Mouse (Mus musculus): ENCODE measurements around the gene Yif1b. TPM values are rescaled to one million over a fixed set of nuclear protein-coding genes. Genes with fewer than 3 reads are reported as not detected.

Gene Yif1b
- polyA plus RNA-seq, 1 experiment from 2014 or later = 91.8 TPM

- no peak overlapping the region for H3K4me3 ChIP-seq (ENCODE audit: low read depth, low read length)
- H3K4me2 ChIP-seq (replicated peaks; ENCODE audit: low read depth, low read length) = no peak overlapping the region
- DNase-seq (ENCODE audit: low spot score) = no peak
- WGBS = 86% methylated on average over 3 of the region's 3 CpGs
- H3K27ac ChIP-seq (ENCODE audit: low read depth, low read length) = no peak overlapping the region
- H3K4me1 ChIP-seq (replicated peaks; ENCODE audit: control insufficient read depth, insufficient read depth, low read length) = no peaks in the 10 kb centered on the region
- no peak overlapping the region for H3K9ac ChIP-seq (ENCODE audit: low read depth, low read length)
- no peaks in the 10 kb centered on the region for H3K27me3 ChIP-seq (ENCODE audit: control insufficient read depth, insufficient read depth, low read length)
- H3K9me3 ChIP-seq (ENCODE audit: control insufficient read depth, low read length) = no peaks in the 10 kb centered on the region
- no peaks in the 10 kb centered on the region for H3K36me3 ChIP-seq (ENCODE audit: control insufficient read depth, insufficient read depth, low read length)
- ATAC-seq (ENCODE audit: low FRiP score) = no peak
Measured at GRCm38 (mm10) chr7:29263831-29264230, 25.7 kb downstream of the Yif1b start.

GRCm38 (mm10) chr7:29265636-29266035 lies 27.5 kb downstream of the Yif1b start:
- Histone ChIP-seq H3K27ac (ENCODE audit: low read depth, low read length) (no peak overlapping the region), H3K9ac (ENCODE audit: low read depth, low read length) (no peak overlapping the region), H3K4me2 (replicated peaks; ENCODE audit: low read depth, low read length) (no peak overlapping the region), H3K27me3 (ENCODE audit: control insufficient read depth, insufficient read depth, low read length) (no peaks in the 10 kb centered on the region), H3K36me3 (ENCODE audit: control insufficient read depth, insufficient read depth, low read length) (no peaks in the 10 kb centered on the region), H3K4me3 (ENCODE audit: low read depth, low read length) (no peak overlapping the region), H3K4me1 (replicated peaks; ENCODE audit: control insufficient read depth, insufficient read depth, low read length) (no peaks in the 10 kb centered on the region), H3K9me3 (ENCODE audit: control insufficient read depth, low read length) (no peaks in the 10 kb centered on the region)
- no peak for ATAC-seq (ENCODE audit: low FRiP score)
- no peak for DNase-seq (ENCODE audit: low spot score)
- WGBS = 76% methylated on average over 7 of the region's 7 CpGs

GRCm38 (mm10) chr7:29266931-29267330 lies 28.8 kb downstream of the Yif1b start:
- Histone ChIP-seq H3K27ac (ENCODE audit: low read depth, low read length) (no peak overlapping the region), H3K4me1 (replicated peaks; ENCODE audit: control insufficient read depth, insufficient read depth, low read length) (no peaks in the 10 kb centered on the region), H3K4me3 (ENCODE audit: low read depth, low read length) (no peak overlapping the region), H3K36me3 (ENCODE audit: control insufficient read depth, insufficient read depth, low read length) (no peaks in the 10 kb centered on the region), H3K27me3 (ENCODE audit: control insufficient read depth, insufficient read depth, low read length) (no peaks in the 10 kb centered on the region), H3K4me2 (replicated peaks; ENCODE audit: low read depth, low read length) (no peak overlapping the region), H3K9me3 (ENCODE audit: control insufficient read depth, low read length) (no peaks in the 10 kb centered on the region), H3K9ac (ENCODE audit: low read depth, low read length) (no peak overlapping the region)
- DNase-seq (ENCODE audit: low spot score) (no peak), ATAC-seq (ENCODE audit: low FRiP score) (no peak)
- WGBS = 57% methylated on average over 4 of the region's 4 CpGs

- 85% methylated on average over 4 of the region's 4 CpGs for WGBS
- Histone ChIP-seq H3K9ac (ENCODE audit: low read depth, low read length) (no peak overlapping the region), H3K27ac (ENCODE audit: low read depth, low read length) (no peak overlapping the region), H3K4me3 (ENCODE audit: low read depth, low read length) (no peak overlapping the region), H3K4me2 (replicated peaks; ENCODE audit: low read depth, low read length) (no peak overlapping the region), H3K4me1 (replicated peaks; ENCODE audit: control insufficient read depth, insufficient read depth, low read length) (no peaks in the 10 kb centered on the region), H3K27me3 (ENCODE audit: control insufficient read depth, insufficient read depth, low read length) (no peaks in the 10 kb centered on the region), H3K9me3 (ENCODE audit: control insufficient read depth, low read length) (no peaks in the 10 kb centered on the region), H3K36me3 (ENCODE audit: control insufficient read depth, insufficient read depth, low read length) (no peaks in the 10 kb centered on the region)
- ATAC-seq (ENCODE audit: low FRiP score) = no peak
- no peak for DNase-seq (ENCODE audit: low spot score)
Measured at GRCm38 (mm10) chr7:29270445-29270844, 32.3 kb downstream of the Yif1b start.

- Histone ChIP-seq H3K36me3 (ENCODE audit: control insufficient read depth, insufficient read depth, low read length) (no peaks in the 10 kb centered on the region), H3K9ac (ENCODE audit: low read depth, low read length) (no peak overlapping the region), H3K4me1 (replicated peaks; ENCODE audit: control insufficient read depth, insufficient read depth, low read length) (no peaks in the 10 kb centered on the region), H3K9me3 (ENCODE audit: control insufficient read depth, low read length) (no peaks in the 10 kb centered on the region), H3K27ac (ENCODE audit: low read depth, low read length) (no peak overlapping the region), H3K27me3 (ENCODE audit: control insufficient read depth, insufficient read depth, low read length) (no peaks in the 10 kb centered on the region), H3K4me2 (replicated peaks; ENCODE audit: low read depth, low read length) (no peak overlapping the region), H3K4me3 (ENCODE audit: low read depth, low read length) (no peak overlapping the region)
- no peak for ATAC-seq (ENCODE audit: low FRiP score)
- no peak for DNase-seq (ENCODE audit: low spot score)
- WGBS = 79% methylated on average over 8 of the region's 8 CpGs
Measured at GRCm38 (mm10) chr7:29271687-29272465, 33.7 kb downstream of the Yif1b start.

- no peak for ATAC-seq (ENCODE audit: low FRiP score)
- no peaks in the 10 kb centered on the region for H3K36me3 ChIP-seq (ENCODE audit: control insufficient read depth, insufficient read depth, low read length)
- no peaks in the 10 kb centered on the region for H3K9me3 ChIP-seq (ENCODE audit: control insufficient read depth, low read length)
- H3K27me3 ChIP-seq (ENCODE audit: control insufficient read depth, insufficient read depth, low read length) = peaks cover 17% of the 10 kb centered on the region
- no peak overlapping the region for H3K4me2 ChIP-seq (replicated peaks; ENCODE audit: low read depth, low read length)
- WGBS = 81% methylated on average over 5 of the region's 5 CpGs
- H3K9ac ChIP-seq (ENCODE audit: low read depth, low read length) = no peak overlapping the region
- H3K4me1 ChIP-seq (replicated peaks; ENCODE audit: control insufficient read depth, insufficient read depth, low read length) = no peaks in the 10 kb centered on the region
- H3K27ac ChIP-seq (ENCODE audit: low read depth, low read length) = no peak overlapping the region
- no peak for DNase-seq (ENCODE audit: low spot score)
- no peak overlapping the region for H3K4me3 ChIP-seq (ENCODE audit: low read depth, low read length)
Measured at GRCm38 (mm10) chr7:29276715-29277114, 38.6 kb downstream of the Yif1b start.

GRCm38 (mm10) chr7:29277510-29277909 lies 39.4 kb downstream of the Yif1b start:
- H3K27ac ChIP-seq (ENCODE audit: low read depth, low read length) = no peak overlapping the region
- 91% methylated on average over 4 of the region's 4 CpGs for WGBS
- H3K9ac ChIP-seq (ENCODE audit: low read depth, low read length) = no peak overlapping the region
- no peaks in the 10 kb centered on the region for H3K36me3 ChIP-seq (ENCODE audit: control insufficient read depth, insufficient read depth, low read length)
- DNase-seq (ENCODE audit: low spot score) (no peak), ATAC-seq (ENCODE audit: low FRiP score) (no peak)
- H3K4me1 ChIP-seq (replicated peaks; ENCODE audit: control insufficient read depth, insufficient read depth, low read length) = no peaks in the 10 kb centered on the region
- peaks cover 25% of the 10 kb centered on the region for H3K27me3 ChIP-seq (ENCODE audit: control insufficient read depth, insufficient read depth, low read length)
- H3K4me3 ChIP-seq (ENCODE audit: low read depth, low read length) = no peak overlapping the region
- H3K9me3 ChIP-seq (ENCODE audit: control insufficient read depth, low read length) = no peaks in the 10 kb centered on the region
- no peak overlapping the region for H3K4me2 ChIP-seq (replicated peaks; ENCODE audit: low read depth, low read length)

GRCm38 (mm10) chr7:29279261-29279660 lies 41.1 kb downstream of the Yif1b start:
- Histone ChIP-seq H3K4me2 (replicated peaks; ENCODE audit: low read depth, low read length) (no peak overlapping the region), H3K9ac (ENCODE audit: low read depth, low read length) (no peak overlapping the region), H3K9me3 (ENCODE audit: control insufficient read depth, low read length) (no peaks in the 10 kb centered on the region), H3K36me3 (ENCODE audit: control insufficient read depth, insufficient read depth, low read length) (no peaks in the 10 kb centered on the region), H3K4me3 (ENCODE audit: low read depth, low read length) (no peak overlapping the region), H3K4me1 (replicated peaks; ENCODE audit: control insufficient read depth, insufficient read depth, low read length) (no peaks in the 10 kb centered on the region), H3K27ac (ENCODE audit: low read depth, low read length) (no peak overlapping the region), H3K27me3 (ENCODE audit: control insufficient read depth, insufficient read depth, low read length) (peaks cover 29% of the 10 kb centered on the region)
- ATAC-seq (ENCODE audit: low FRiP score) (no peak), DNase-seq (ENCODE audit: low spot score) (no peak)

- Histone ChIP-seq H3K9ac (ENCODE audit: low read depth, low read length) (no peak overlapping the region), H3K4me3 (ENCODE audit: low read depth, low read length) (no peak overlapping the region), H3K27ac (ENCODE audit: low read depth, low read length) (no peak overlapping the region), H3K9me3 (ENCODE audit: control insufficient read depth, low read length) (no peaks in the 10 kb centered on the region), H3K36me3 (ENCODE audit: control insufficient read depth, insufficient read depth, low read length) (no peaks in the 10 kb centered on the region), H3K27me3 (ENCODE audit: control insufficient read depth, insufficient read depth, low read length) (peaks cover 29% of the 10 kb centered on the region), H3K4me2 (replicated peaks; ENCODE audit: low read depth, low read length) (no peak overlapping the region), H3K4me1 (replicated peaks; ENCODE audit: control insufficient read depth, insufficient read depth, low read length) (no peaks in the 10 kb centered on the region)
- no peak for DNase-seq (ENCODE audit: low spot score)
- ATAC-seq (ENCODE audit: low FRiP score) = no peak
- 83% methylated on average over 8 of the region's 8 CpGs for WGBS
Measured at GRCm38 (mm10) chr7:29279924-29280323, 41.8 kb downstream of the Yif1b start.

Measured in hindbrain, embryonic 11.5 days (tissue).